Mouse (Mus musculus): Measurements from ENCODE around the gene Hmcn2.

DNA sequence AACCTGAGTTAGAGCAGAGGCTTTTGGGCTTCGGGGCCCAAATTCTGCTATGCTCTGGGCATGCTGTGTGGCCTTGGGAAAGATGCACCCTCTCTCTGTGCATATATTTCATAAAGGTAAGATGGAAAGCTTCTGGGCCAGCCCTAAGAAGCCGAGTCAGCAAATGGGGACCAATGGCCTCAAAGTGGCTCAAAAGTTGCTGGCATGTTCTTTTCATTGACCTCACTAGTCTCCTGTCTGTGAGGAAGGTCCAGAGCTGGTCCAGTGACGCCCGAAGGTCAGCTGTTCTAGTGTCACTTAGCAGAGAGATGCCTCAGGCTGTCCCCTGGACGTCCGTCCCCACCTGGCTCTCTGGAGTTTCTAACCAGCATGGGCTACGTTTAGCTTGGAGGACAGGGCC is 154.6 kb downstream of the Hmcn2 start:
- TF ChIP-seq CTCF (IDR thresholded peaks at IDR 0.05; ENCODE audit: low read depth) (no peak), EP300 (optimal IDR thresholded peaks at IDR 0.05) (no peak)
